Mouse (Mus musculus) stomach, embryonic 15.5 days (tissue): Measurements from ENCODE around the gene Gm28374. TPM values are rescaled to one million over a fixed set of nuclear protein-coding genes. Genes with fewer than 3 reads are reported as not detected.
"Not testable (repeated sequence)": the region's sequence is repeated elsewhere in the genome, so short reads cannot be mapped to it uniquely, and the experiment has no call there.

Source experiments
- ATAC-seq: fragments of 200-750 bp; cut with Nextera tagmentation; 2 replicates; pipeline ENCODE4 v1.8.0; 2017; ENCODE audit warnings: low read depth, moderate number of reproducible peaks, moderate TSS enrichment; ENCODE audit not compliant: insufficient read depth, low FRiP score
- H3K27ac ChIP-seq: fragments of 300-500 bp; sonication (generic); 2 replicates; pipeline ENCODE4 v1.5.1; 2015; ENCODE audit warnings: mild to moderate bottlenecking, inconsistent platforms
- H3K27me3 ChIP-seq: fragments of 300-500 bp; sonication (generic); replicated peaks from 2 replicates; pipeline ENCODE4 v1.6.1; 2015; ENCODE audit warnings: inconsistent platforms
- H3K36me3 ChIP-seq: fragments of 300-500 bp; sonication (generic); 2 replicates; pipeline ENCODE4 v1.6.1; 2015; ENCODE audit warnings: inconsistent platforms
- H3K4me1 ChIP-seq: fragments of 300-500 bp; sonication (generic); 2 replicates; pipeline ENCODE4 v1.6.1; 2015; ENCODE audit warnings: inconsistent platforms
- H3K4me2 ChIP-seq: fragments of 300-500 bp; sonication (generic); 2 replicates; pipeline ENCODE4 v1.6.1; 2015; ENCODE audit warnings: mild to moderate bottlenecking, inconsistent platforms
- H3K4me3 ChIP-seq: fragments of 300-500 bp; sonication (generic); replicated peaks from 2 replicates; pipeline ENCODE4 v1.5.1; 2015; ENCODE audit warnings: inconsistent platforms
- H3K9ac ChIP-seq: fragments of 300-500 bp; sonication (generic); 2 replicates; pipeline ENCODE4 v1.6.1; 2015; ENCODE audit warnings: inconsistent platforms
- H3K9me3 ChIP-seq: fragments of 300-500 bp; sonication (generic); 2 replicates; pipeline ENCODE4 v1.6.1; 2016; ENCODE audit warnings: inconsistent platforms
- WGBS: fragments of 180-500 bp; shearing (Covaris S2); methylation state at CpG from one replicate; pipeline ENCODE4 v1.1.7; 2015; 5-methylcytosine and 5-hydroxymethylcytosine counted together
- polyA plus RNA-seq: library from polyadenylated mRNA; unstranded; fragments of >200 nt; fragmentation: Nextera tagmentation; extraction: Ambion mirVana; gene quantifications from 2 replicates; pipeline ENCODE4 v1.2.1, GENCODE M21; 2015

Gene Gm28374
- 2.0 and 2.3 TPM in 2 replicates for polyA plus RNA-seq

- H3K4me2 ChIP-seq: no peak within 1 kb of the TSS
- H3K27me3 ChIP-seq: no peaks in the 10 kb centered on the region
- H3K9ac ChIP-seq: no peak within 1 kb of the TSS
- H3K4me3 ChIP-seq: no peak within 1 kb of the TSS
- no peak for ATAC-seq
- peaks cover 17% of the 10 kb centered on the region for H3K36me3 ChIP-seq
- whole genome bisulfite sequencing: 86% methylated on average over 9 of the region's 9 CpGs
- H3K9me3 ChIP-seq: no peaks in the 10 kb centered on the region
- peaks cover 16% of the 10 kb centered on the region for H3K4me1 ChIP-seq
- no peak within 1 kb of the TSS for H3K27ac ChIP-seq
Observed at GRCm38 (mm10) chr19:6082156-6082555, at the start of gene Gm28374. TSS of gene Gm28374 (minus strand) at chr19:6082256.

- not testable (repeated sequence) for ATAC-seq, H3K9me3 ChIP-seq, H3K4me2 ChIP-seq, H3K36me3 ChIP-seq, H3K27me3 ChIP-seq, H3K27ac ChIP-seq, H3K9ac ChIP-seq, H3K4me3 ChIP-seq, H3K4me1 ChIP-seq
- 66% methylated on average over 7 of the region's 7 CpGs for whole genome bisulfite sequencing
Observed at GRCm38 (mm10) chr19:6130414-6131128, 48.5 kb upstream of the Gm28374 start.

GRCm38 (mm10) chr19:6127760-6128341 is 45.8 kb upstream of the Gm28374 start, which contains the start of gene Snx15:
TSS of gene Snx15 (minus strand) at chr19:6128304.
- Histone ChIP-seq H3K36me3 (no peaks in the 10 kb centered on the region), H3K27ac (peak within 1 kb of the TSS; percentile 95), H3K4me3 (peak within 1 kb of the TSS; percentile 67), H3K4me1 (no peaks in the 10 kb centered on the region), H3K4me2 (peak within 1 kb of the TSS; percentile 71), H3K9me3 (no peaks in the 10 kb centered on the region), H3K9ac (peak within 1 kb of the TSS; percentile 46), H3K27me3 (no peaks in the 10 kb centered on the region)
- peak; percentile 90 for ATAC-seq
- under 1% methylated on average over 32 of the region's 32 CpGs for WGBS

- Histone ChIP-seq H3K36me3 (no peaks in the 10 kb centered on the region; the same call in 1 of the 2 replicates), H3K4me2 (peak overlapping the region; percentile 71), H3K9me3 (no peaks in the 10 kb centered on the region), H3K4me3 (peak overlapping the region; percentile 67), H3K4me1 (no peaks in the 10 kb centered on the region), H3K27ac (peak overlapping the region; percentile 95), H3K9ac (no peak overlapping the region), H3K27me3 (no peaks in the 10 kb centered on the region)
- 68% methylated on average over 10 of the region's 10 CpGs for WGBS
- no peak for ATAC-seq
Observed at GRCm38 (mm10) chr19:6126789-6127580, 44.9 kb upstream of the Gm28374 start.

- Histone ChIP-seq H3K9me3 (no peaks in the 10 kb centered on the region), H3K9ac (no peak overlapping the region), H3K4me3 (no peak overlapping the region), H3K4me2 (no peak overlapping the region), H3K27ac (no peak overlapping the region), H3K36me3 (no peaks in the 10 kb centered on the region; the same call in 1 of the 2 replicates), H3K4me1 (no peaks in the 10 kb centered on the region), H3K27me3 (no peaks in the 10 kb centered on the region)
- no peak for ATAC-seq
- WGBS: 24% methylated on average over 4 of the region's 4 CpGs
Observed at GRCm38 (mm10) chr19:6126289-6126688, 44.2 kb upstream of the Gm28374 start.

- no peak for ATAC-seq
- Histone ChIP-seq H3K27ac (no peak overlapping the region), H3K27me3 (no peaks in the 10 kb centered on the region), H3K4me3 (no peak overlapping the region), H3K4me1 (no peaks in the 10 kb centered on the region), H3K4me2 (no peak overlapping the region), H3K36me3 (no peaks in the 10 kb centered on the region; the same call in 1 of the 2 replicates), H3K9ac (no peak overlapping the region), H3K9me3 (no peaks in the 10 kb centered on the region)
- WGBS: 72% methylated on average over 2 of the region's 2 CpGs
Observed at GRCm38 (mm10) chr19:6124898-6125297, 42.8 kb upstream of the Gm28374 start.

- ATAC-seq: no peak
- H3K36me3 ChIP-seq: no peaks in the 10 kb centered on the region; the same call in 1 of the 2 replicates
- no peaks in the 10 kb centered on the region for H3K9me3 ChIP-seq
- no peak overlapping the region for H3K4me2 ChIP-seq
- no peak overlapping the region for H3K4me3 ChIP-seq
- H3K4me1 ChIP-seq: peaks cover 6% of the 10 kb centered on the region; the same call in 1 of the 2 replicates
- H3K27ac ChIP-seq: no peak overlapping the region
- no peak overlapping the region for H3K9ac ChIP-seq
- H3K27me3 ChIP-seq: no peaks in the 10 kb centered on the region
- WGBS: 49% methylated on average over 8 of the region's 8 CpGs
Observed at GRCm38 (mm10) chr19:6123330-6123729, 41.3 kb upstream of the Gm28374 start.

GRCm38 (mm10) chr19:6121761-6122160 is 39.7 kb upstream of the Gm28374 start:
- no peaks in the 10 kb centered on the region for H3K27me3 ChIP-seq
- H3K27ac ChIP-seq: no peak overlapping the region
- H3K9me3 ChIP-seq: no peaks in the 10 kb centered on the region
- H3K4me1 ChIP-seq: peaks cover 14% of the 10 kb centered on the region
- no peak for ATAC-seq
- no peak overlapping the region for H3K4me2 ChIP-seq
- H3K4me3 ChIP-seq: no peak overlapping the region
- no peak overlapping the region for H3K9ac ChIP-seq
- no peaks in the 10 kb centered on the region; the same call in 1 of the 2 replicates for H3K36me3 ChIP-seq
- WGBS: 31% methylated on average over 19 of the region's 19 CpGs

- ATAC-seq: 0 out of 2 replicates have a peak, but pooled peaks have one; percentile 6
- 1% methylated on average over 8 of the region's 8 CpGs for WGBS
- H3K9me3 ChIP-seq: no peaks in the 10 kb centered on the region
- peak overlapping the region; percentile 99 for H3K27ac ChIP-seq
- no peaks in the 10 kb centered on the region for H3K27me3 ChIP-seq
- H3K4me3 ChIP-seq: peak overlapping the region; percentile 85
- peak overlapping the region; percentile 27; the same call in 1 of the 2 replicates for H3K9ac ChIP-seq
- peak overlapping the region; percentile 80 for H3K4me2 ChIP-seq
- peaks cover 21% of the 10 kb centered on the region for H3K4me1 ChIP-seq
- H3K36me3 ChIP-seq: peaks cover 27% of the 10 kb centered on the region
Observed at GRCm38 (mm10) chr19:6118677-6119185, 36.7 kb upstream of the Gm28374 start.

GRCm38 (mm10) chr19:6117986-6118676 is 36.1 kb upstream of the Gm28374 start, which contains the start of gene Sac3d1:
TSS of gene Sac3d1 (minus strand) at chr19:6118650.
- H3K9ac ChIP-seq: peak within 1 kb of the TSS; percentile 77
- H3K4me3 ChIP-seq: peak within 1 kb of the TSS; percentile 85
- peak; percentile 82 for ATAC-seq
- no peaks in the 10 kb centered on the region for H3K27me3 ChIP-seq
- peaks cover 21% of the 10 kb centered on the region for H3K4me1 ChIP-seq
- peaks cover 27% of the 10 kb centered on the region for H3K36me3 ChIP-seq
- H3K27ac ChIP-seq: peak within 1 kb of the TSS; percentile 99
- under 1% methylated on average over 77 of the region's 77 CpGs for WGBS
- H3K9me3 ChIP-seq: no peaks in the 10 kb centered on the region
- peak within 1 kb of the TSS; percentile 80 for H3K4me2 ChIP-seq

- Histone ChIP-seq H3K27me3 (no peaks in the 10 kb centered on the region), H3K4me2 (peak overlapping the region; percentile 80), H3K9me3 (no peaks in the 10 kb centered on the region), H3K27ac (peak overlapping the region; percentile 99), H3K4me3 (peak overlapping the region; percentile 85), H3K4me1 (peaks cover 21% of the 10 kb centered on the region), H3K9ac (peak overlapping the region; percentile 77), H3K36me3 (peaks cover 27% of the 10 kb centered on the region)
- 4% methylated on average over 32 of the region's 32 CpGs for WGBS
- peak; percentile 2 for ATAC-seq
Observed at GRCm38 (mm10) chr19:6117346-6117985, 35.4 kb upstream of the Gm28374 start.
